Mouse (Mus musculus) limb, embryonic 14.5 days (tissue): ENCODE data around the gene Oit1. TPM values are rescaled to one million over a fixed set of nuclear protein-coding genes. Genes with fewer than 3 reads are reported as not detected.

ENCODE experiments used
- ATAC-seq: fragments of 200-750 bp; cut with Nextera tagmentation; 2 replicates; pipeline ENCODE4 v1.8.0; 2017; ENCODE audit warnings: low read depth, moderate number of reproducible peaks, moderate TSS enrichment; ENCODE audit not compliant: low FRiP score
- DNase-seq: peaks from one replicate; pipeline ENCODE4 v3.0.0-alpha.2; 2015; ENCODE audit warnings: low spot score
- H3K27ac ChIP-seq: fragments of 300-500 bp; sonication (generic); replicated peaks from 2 replicates; pipeline ENCODE4 v1.5.1; 2014; ENCODE audit warnings: low read depth, mild to moderate bottlenecking, low read length, moderate library complexity, mixed read lengths
- H3K27me3 ChIP-seq: fragments of 300-500 bp; sonication (generic); 2 replicates; pipeline ENCODE4 v1.6.1; 2014; ENCODE audit warnings: low read length, mixed read lengths; ENCODE audit not compliant: control insufficient read depth, insufficient read depth
- H3K36me3 ChIP-seq: fragments of 300-500 bp; sonication (generic); 2 replicates; pipeline ENCODE4 v1.6.1; 2014; ENCODE audit warnings: mild to moderate bottlenecking, low read length, moderate library complexity, mixed read lengths; ENCODE audit not compliant: control insufficient read depth, insufficient read depth
- H3K4me1 ChIP-seq: fragments of 300-500 bp; sonication (generic); 2 replicates; pipeline ENCODE4 v1.6.1; 2014; ENCODE audit warnings: antibody characterized with exemption, low read length, mixed read lengths; ENCODE audit not compliant: control insufficient read depth, insufficient read depth
- H3K4me2 ChIP-seq: fragments of 300-500 bp; sonication (generic); replicated peaks from 2 replicates; pipeline ENCODE4 v1.6.1; 2014; ENCODE audit warnings: low read depth, mild to moderate bottlenecking, low read length, moderate library complexity; ENCODE audit not compliant: severe bottlenecking
- H3K4me3 ChIP-seq: fragments of 300-500 bp; sonication (generic); replicated peaks from 2 replicates; pipeline ENCODE4 v1.5.1; 2014; ENCODE audit warnings: low read length
- H3K9ac ChIP-seq: fragments of 300-500 bp; sonication (generic); 2 replicates; pipeline ENCODE4 v1.6.1; 2014; ENCODE audit warnings: mild to moderate bottlenecking, low read depth, low read length, moderate library complexity; ENCODE audit not compliant: severe bottlenecking
- H3K9me3 ChIP-seq: fragments of 300-500 bp; sonication (generic); 2 replicates; pipeline ENCODE4 v1.6.1; 2016; ENCODE audit warnings: low read length; ENCODE audit not compliant: control insufficient read depth
- POLR2A ChIP-seq: fragments of 200-500 bp; IDR thresholded peaks from 2 replicates; pipeline ENCODE4 v1.8.0; 2012; ENCODE audit warnings: inconsistent platforms, mild to moderate bottlenecking, moderate library complexity, borderline replicate concordance; ENCODE audit not compliant: insufficient read depth, insufficient read length; ENCODE audit errors: extremely low read depth
- WGBS: fragments of 180-500 bp; shearing (Covaris S2); extraction: QIAGEN DNeasy Blood & Tissue Kit; methylation state at CpG from one replicate; pipeline ENCODE4 v1.1.7; 2014; 5-methylcytosine and 5-hydroxymethylcytosine counted together
- polyA plus RNA-seq, 2 experiments: library from polyadenylated mRNA; depleted of rRNA in 1 of 2; stranded (reverse) in 1 of 2; unstranded in 1 of 2; fragments of >200 nt; fragmentation: Nextera tagmentation in 1 of 2; extraction: Ambion mirVana in 1 of 2; gene quantifications; 2 replicates each; pipeline versions ENCODE4 v1.2.1 to v1.2.3; 2012 to 2014

The Oit1 gene
- polyA plus RNA-seq, 2 experiments: 0.15 to 0.19 TPM

DNA sequence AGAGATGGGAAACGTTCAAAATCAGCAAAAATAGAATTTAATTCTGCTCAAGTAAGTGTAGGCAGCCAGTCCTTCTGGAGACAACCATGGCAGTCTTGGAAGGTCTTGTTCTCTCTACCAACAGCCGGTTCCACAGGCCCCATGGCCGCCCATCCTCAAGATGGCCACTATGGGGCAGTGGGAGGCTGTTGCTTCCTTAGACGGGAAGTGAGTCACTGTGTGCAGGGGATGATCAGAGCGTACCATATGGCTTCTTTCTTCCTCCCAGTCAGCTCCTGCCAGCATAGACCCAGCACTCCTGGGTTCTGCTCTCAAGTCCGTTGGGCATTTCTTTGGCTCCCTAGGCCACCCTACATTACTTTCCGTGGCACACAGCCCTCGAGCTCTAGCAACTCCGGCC, 29.6 kb downstream of the Oit1 start:
- WGBS: 72% methylated on average over 9 of the region's 9 CpGs
- no peak overlapping the region for H3K9ac ChIP-seq
- no peak for ATAC-seq
- no peaks in the 10 kb centered on the region for H3K36me3 ChIP-seq
- H3K27me3 ChIP-seq: no peaks in the 10 kb centered on the region
- H3K27ac ChIP-seq: no peak overlapping the region
- H3K4me3 ChIP-seq: no peak overlapping the region
- H3K4me1 ChIP-seq: no peaks in the 10 kb centered on the region
- no peak for TF ChIP-seq POLR2A
- no peak overlapping the region for H3K4me2 ChIP-seq
- DNase-seq: no peak
- no peaks in the 10 kb centered on the region for H3K9me3 ChIP-seq

GRCm38 (mm10) chr14:8346255-8346997, 32.1 kb downstream of the Oit1 start:
- H3K27me3 ChIP-seq: no peaks in the 10 kb centered on the region
- H3K9me3 ChIP-seq: no peaks in the 10 kb centered on the region
- no peaks in the 10 kb centered on the region for H3K36me3 ChIP-seq
- WGBS: 24% methylated on average over 7 of the region's 7 CpGs
- H3K4me2 ChIP-seq: no peak overlapping the region
- H3K4me3 ChIP-seq: no peak overlapping the region
- no peak for TF ChIP-seq POLR2A
- no peak overlapping the region for H3K27ac ChIP-seq
- H3K4me1 ChIP-seq: no peaks in the 10 kb centered on the region
- no peak overlapping the region for H3K9ac ChIP-seq
- DNase-seq: peak; percentile 63
- peak; percentile 56; the same call in 1 of the 2 replicates for ATAC-seq

GRCm38 (mm10) chr14:8345566-8345965, 33.0 kb downstream of the Oit1 start:
- no peak for ATAC-seq
- 66% methylated on average over 4 of the region's 4 CpGs for WGBS

GRCm38 (mm10) chr14:8342509-8343106, 35.9 kb downstream of the Oit1 start:
- 71% methylated on average over 4 of the region's 5 CpGs for WGBS
- Histone ChIP-seq H3K9me3 (no peaks in the 10 kb centered on the region), H3K4me2 (no peak overlapping the region), H3K9ac (no peak overlapping the region), H3K4me1 (no peaks in the 10 kb centered on the region), H3K27me3 (no peaks in the 10 kb centered on the region), H3K36me3 (no peaks in the 10 kb centered on the region), H3K4me3 (no peak overlapping the region), H3K27ac (no peak overlapping the region)
- DNase-seq (no peak), ATAC-seq (no peak)
- TF ChIP-seq POLR2A: no peak

More at GRCm38 (mm10) chr14:8345566-8345965, 33.0 kb downstream of the Oit1 start:
- H3K4me3 ChIP-seq: no peak overlapping the region
- H3K27me3 ChIP-seq: no peaks in the 10 kb centered on the region
- no peak for DNase-seq
- no peak overlapping the region for H3K27ac ChIP-seq
- TF ChIP-seq POLR2A: no peak
- H3K4me1 ChIP-seq: no peaks in the 10 kb centered on the region
- no peaks in the 10 kb centered on the region for H3K9me3 ChIP-seq
- no peaks in the 10 kb centered on the region for H3K36me3 ChIP-seq
- H3K4me2 ChIP-seq: no peak overlapping the region
- H3K9ac ChIP-seq: no peak overlapping the region

GRCm38 (mm10) chr14:8340226-8340625, 38.3 kb downstream of the Oit1 start:
- Histone ChIP-seq H3K27me3 (no peaks in the 10 kb centered on the region), H3K4me2 (no peak overlapping the region), H3K9ac (no peak overlapping the region), H3K27ac (no peak overlapping the region), H3K9me3 (no peaks in the 10 kb centered on the region), H3K36me3 (no peaks in the 10 kb centered on the region), H3K4me3 (no peak overlapping the region), H3K4me1 (no peaks in the 10 kb centered on the region)
- no peak for ATAC-seq
- 58% methylated on average over 4 of the region's 4 CpGs for WGBS
- no peak for TF ChIP-seq POLR2A
- DNase-seq: no peak
